Mouse (Mus musculus): Measurements from ENCODE around the gene Nek5. TPM values are rescaled to one million over a fixed set of nuclear protein-coding genes. Genes with fewer than 3 reads are reported as not detected.

Nek5 gene
- polyA plus RNA-seq, 1 experiment from 2014 or later, result 0.43 TPM

- 0 out of 2 replicates have a peak overlapping the region, but pooled peaks have one; percentile 33 for H3K9ac ChIP-seq (replicated peaks)
- H3K36me3 ChIP-seq, result no peaks in the 10 kb centered on the region
- ATAC-seq, result peak; percentile 56; the same call in 1 of the 2 replicates
- H3K4me2 ChIP-seq (replicated peaks), result peak overlapping the region; percentile 29
- no peak overlapping the region for H3K4me3 ChIP-seq (replicated peaks)
- H3K4me1 ChIP-seq (replicated peaks), result peaks cover 11% of the 10 kb centered on the region
- no peak overlapping the region for H3K27ac ChIP-seq
- 13% methylated on average over 15 of the region's 15 CpGs for WGBS
- H3K9me3 ChIP-seq, result no peaks in the 10 kb centered on the region
- no peaks in the 10 kb centered on the region for H3K27me3 ChIP-seq
Measured at GRCm38 (mm10) chr8:22039468-22040152, 85.2 kb downstream of the Nek5 start.

- WGBS, result 80% methylated on average over 7 of the region's 7 CpGs
- Histone ChIP-seq H3K4me3 (replicated peaks) (no peak overlapping the region), H3K9me3 (no peaks in the 10 kb centered on the region), H3K4me1 (replicated peaks) (peaks cover 11% of the 10 kb centered on the region), H3K4me2 (replicated peaks) (no peak overlapping the region), H3K36me3 (no peaks in the 10 kb centered on the region), H3K27ac (no peak overlapping the region), H3K9ac (replicated peaks) (no peak overlapping the region), H3K27me3 (no peaks in the 10 kb centered on the region)
- ATAC-seq, result no peak
Measured at GRCm38 (mm10) chr8:22037022-22037421, 87.8 kb downstream of the Nek5 start.

- no peak overlapping the region for H3K27ac ChIP-seq
- peaks cover 11% of the 10 kb centered on the region for H3K4me1 ChIP-seq (replicated peaks)
- ATAC-seq, result no peak
- no peak overlapping the region for H3K4me2 ChIP-seq (replicated peaks)
- H3K9ac ChIP-seq (replicated peaks), result no peak overlapping the region
- H3K36me3 ChIP-seq, result no peaks in the 10 kb centered on the region
- WGBS, result 83% methylated on average over 9 of the region's 9 CpGs
- H3K4me3 ChIP-seq (replicated peaks), result no peak overlapping the region
- no peaks in the 10 kb centered on the region for H3K9me3 ChIP-seq
- no peaks in the 10 kb centered on the region for H3K27me3 ChIP-seq
Measured at GRCm38 (mm10) chr8:22036137-22036536, 88.7 kb downstream of the Nek5 start.

- ATAC-seq, result no peak
- Histone ChIP-seq H3K9ac (replicated peaks) (no peak overlapping the region), H3K4me1 (replicated peaks) (no peaks in the 10 kb centered on the region), H3K4me2 (replicated peaks) (no peak overlapping the region), H3K27ac (no peak overlapping the region), H3K27me3 (no peaks in the 10 kb centered on the region), H3K4me3 (replicated peaks) (no peak overlapping the region), H3K36me3 (no peaks in the 10 kb centered on the region), H3K9me3 (no peaks in the 10 kb centered on the region)
- WGBS, result 88% methylated on average over 3 of the region's 3 CpGs
Measured at GRCm38 (mm10) chr8:22030990-22031389, 93.9 kb downstream of the Nek5 start.

- no peaks in the 10 kb centered on the region for H3K4me1 ChIP-seq (replicated peaks)
- H3K9me3 ChIP-seq, result no peaks in the 10 kb centered on the region
- H3K27me3 ChIP-seq, result no peaks in the 10 kb centered on the region
- H3K4me2 ChIP-seq (replicated peaks), result no peak overlapping the region
- no peak overlapping the region for H3K9ac ChIP-seq (replicated peaks)
- no peak overlapping the region for H3K4me3 ChIP-seq (replicated peaks)
- H3K36me3 ChIP-seq, result no peaks in the 10 kb centered on the region
- no peak for ATAC-seq
- 94% methylated on average over 3 of the region's 3 CpGs for WGBS
- no peak overlapping the region for H3K27ac ChIP-seq
Measured at GRCm38 (mm10) chr8:22028973-22029372, 95.9 kb downstream of the Nek5 start.

GRCm38 (mm10) chr8:22025241-22025640 is 99.6 kb downstream of the Nek5 start:
- no peak for ATAC-seq
- H3K9ac ChIP-seq (replicated peaks), result no peak overlapping the region
- WGBS, result 87% methylated on average over 4 of the region's 4 CpGs

More at GRCm38 (mm10) chr8:22025241-22025640, 99.6 kb downstream of the Nek5 start:
- Histone ChIP-seq H3K36me3 (no peaks in the 10 kb centered on the region), H3K4me3 (replicated peaks) (no peak overlapping the region), H3K4me1 (replicated peaks) (no peaks in the 10 kb centered on the region), H3K9me3 (no peaks in the 10 kb centered on the region), H3K4me2 (replicated peaks) (no peak overlapping the region), H3K27ac (no peak overlapping the region), H3K27me3 (no peaks in the 10 kb centered on the region)

Other genes starting within 250 kb of the Nek5 start
- gene Defb9, start 239.6 kb downstream of the Nek5 start, polyA plus RNA-seq (2015; fragmentation: Nextera tagmentation; extraction: Ambion mirVana), result not detected in 2 replicates
- 2.0 and 4.2 TPM in 2 replicates for gene Defb11, start 218.6 kb downstream of the Nek5 start, polyA plus RNA-seq (2015; fragmentation: Nextera tagmentation; extraction: Ambion mirVana)
- gene Defb15, start 192.3 kb downstream of the Nek5 start, polyA plus RNA-seq (2015; fragmentation: Nextera tagmentation; extraction: Ambion mirVana), result not detected in 2 replicates
- not detected in 2 replicates for gene Defb35, start 186.7 kb downstream of the Nek5 start, polyA plus RNA-seq (2015; fragmentation: Nextera tagmentation; extraction: Ambion mirVana)
- gene Defb13, start 178.3 kb downstream of the Nek5 start, polyA plus RNA-seq (2015; fragmentation: Nextera tagmentation; extraction: Ambion mirVana), result not detected in 2 replicates
- not detected in 2 replicates for gene Fam90a1a, start 166.3 kb downstream of the Nek5 start, polyA plus RNA-seq (2015; fragmentation: Nextera tagmentation; extraction: Ambion mirVana)
- not detected in 2 replicates for gene Ccdc70, start 155.3 kb downstream of the Nek5 start, polyA plus RNA-seq (2015; fragmentation: Nextera tagmentation; extraction: Ambion mirVana)
- gene Atp7b, start 64.7 kb downstream of the Nek5 start, polyA plus RNA-seq (2015; fragmentation: Nextera tagmentation; extraction: Ambion mirVana), result 1.4 and 1.5 TPM in 2 replicates
- gene Alg11, start 64.3 kb downstream of the Nek5 start, polyA plus RNA-seq (2015; fragmentation: Nextera tagmentation; extraction: Ambion mirVana), result 37.1 and 38.4 TPM in 2 replicates
- 8.9 and 9.1 TPM in 2 replicates for gene Nek3, start 41.4 kb upstream of the Nek5 start, polyA plus RNA-seq (2015; fragmentation: Nextera tagmentation; extraction: Ambion mirVana)
- 26.8 and 27.5 TPM in 2 replicates for gene Ckap2, start 60.8 kb upstream of the Nek5 start, polyA plus RNA-seq (2015; fragmentation: Nextera tagmentation; extraction: Ambion mirVana)
- gene Vps36, start 67.8 kb upstream of the Nek5 start, polyA plus RNA-seq (2015; fragmentation: Nextera tagmentation; extraction: Ambion mirVana), result 39.9 and 43.2 TPM in 2 replicates
- gene Thsd1, start 102.3 kb upstream of the Nek5 start, polyA plus RNA-seq (2015; fragmentation: Nextera tagmentation; extraction: Ambion mirVana), result 6.1 and 6.9 TPM in 2 replicates
- gene Tpte, start 158.4 kb upstream of the Nek5 start, polyA plus RNA-seq (2015; fragmentation: Nextera tagmentation; extraction: Ambion mirVana), result not detected in 2 replicates

Data from midbrain, embryonic 13.5 days (tissue).